Mouse (Mus musculus) heart, adult 8-10 months (tissue): ENCODE results near the gene Asic5. TPM values are rescaled to one million over a fixed set of nuclear protein-coding genes. Genes with fewer than 3 reads are reported as not detected.

Source experiments
- DNase-seq: peaks from one replicate; pipeline ENCODE4 v3.0.0; 2022; ENCODE audit warnings: low spot score
- total RNA-seq, 4 experiments: library from RNA; stranded (reverse); gene quantifications; 2 replicates each; pipeline ENCODE4 v1.2.4; 2022

Asic5 gene
- not detected for total RNA-seq

DNA sequence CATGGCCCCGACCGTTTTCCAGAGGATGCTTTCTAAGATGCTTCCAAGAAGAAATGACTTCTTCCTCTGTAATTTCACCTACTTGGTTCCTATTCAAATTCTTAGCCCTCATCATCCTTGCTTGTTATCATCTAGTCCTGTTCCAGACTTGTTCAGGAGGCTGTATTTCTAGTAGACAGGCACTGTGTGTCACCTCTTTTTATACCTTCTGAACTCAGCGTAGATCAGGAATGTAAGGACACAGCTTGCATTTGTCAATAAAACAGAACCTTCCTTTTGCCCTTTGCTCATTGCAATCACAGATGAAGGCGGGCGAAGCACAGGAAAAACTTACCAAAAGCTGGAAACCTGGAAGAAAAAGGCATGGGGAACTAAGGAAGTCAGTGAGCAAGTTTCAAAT, at the start of gene Asic5:
Asic5 (plus strand) TSS at position 301 of the 400 bp plus-strand sequence.
- DNase-seq = no peak

GRCm38 (mm10) chr3:81933348-81933747, 48.7 kb upstream of the Asic5 start:
- no peak for DNase-seq

- peak; percentile 20 for DNase-seq
Observed at GRCm38 (mm10) chr3:81938924-81939323, 43.2 kb upstream of the Asic5 start.

DNA sequence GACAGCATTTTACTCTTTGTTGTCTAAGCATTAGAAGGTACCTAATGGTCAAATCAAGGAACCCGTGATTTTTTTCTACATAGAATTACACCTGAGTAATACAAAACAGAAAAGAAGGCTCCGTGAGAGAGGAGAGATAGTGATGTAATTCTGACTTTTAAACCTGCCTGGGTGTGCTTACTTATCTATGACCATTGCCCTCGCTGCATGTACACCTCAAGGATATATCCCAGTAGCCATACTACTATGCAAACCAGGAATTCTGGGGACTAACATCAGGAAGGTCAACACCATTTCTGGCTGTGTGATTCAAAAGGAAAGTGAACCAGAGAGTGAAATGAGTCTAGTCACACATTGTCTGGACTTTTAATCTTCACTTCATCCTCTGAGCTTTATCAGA, 39.7 kb upstream of the Asic5 start:
- DNase-seq = no peak

DNA sequence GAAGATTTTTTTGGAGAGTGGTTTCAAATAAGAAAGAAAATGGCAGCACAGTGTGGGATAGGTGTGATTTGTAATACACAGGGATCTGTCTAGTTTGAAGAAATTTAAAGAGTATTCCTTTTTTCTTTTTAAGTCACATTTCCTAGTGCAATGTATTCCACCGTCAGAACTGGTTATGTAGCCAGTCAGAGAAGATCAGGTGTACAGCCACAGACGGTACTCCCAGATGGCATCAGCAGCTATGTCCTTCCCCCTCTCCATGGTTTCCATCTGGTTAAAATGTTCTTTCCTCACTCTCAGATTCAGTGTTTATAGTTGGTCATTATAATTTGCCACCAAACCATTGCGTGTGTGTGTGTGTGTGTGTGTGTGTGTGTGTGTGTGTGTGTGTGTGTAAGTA, 39.0 kb upstream of the Asic5 start:
- no peak for DNase-seq

- no peak for DNase-seq
Observed at GRCm38 (mm10) chr3:81944851-81945393, 37.2 kb upstream of the Asic5 start.

DNA sequence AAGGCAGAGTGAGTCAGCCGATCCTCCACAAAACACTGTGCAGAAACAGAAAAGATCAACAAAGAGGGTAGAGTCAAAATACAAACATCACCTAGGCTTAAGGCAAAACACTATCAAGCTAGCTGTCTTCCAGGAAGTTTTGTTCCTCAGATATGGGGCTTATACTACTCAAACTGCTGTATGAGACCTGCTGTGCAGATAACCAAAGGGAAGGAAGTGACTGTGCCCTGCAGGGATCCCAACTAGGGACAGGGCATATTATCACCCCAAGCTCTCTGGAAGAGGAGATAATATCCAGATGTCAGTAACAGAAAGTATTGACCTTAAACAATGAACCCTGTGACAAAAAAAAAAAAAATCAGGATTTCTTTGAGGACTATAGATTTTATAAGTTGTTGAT, 33.0 kb upstream of the Asic5 start:
- no peak for DNase-seq

DNA sequence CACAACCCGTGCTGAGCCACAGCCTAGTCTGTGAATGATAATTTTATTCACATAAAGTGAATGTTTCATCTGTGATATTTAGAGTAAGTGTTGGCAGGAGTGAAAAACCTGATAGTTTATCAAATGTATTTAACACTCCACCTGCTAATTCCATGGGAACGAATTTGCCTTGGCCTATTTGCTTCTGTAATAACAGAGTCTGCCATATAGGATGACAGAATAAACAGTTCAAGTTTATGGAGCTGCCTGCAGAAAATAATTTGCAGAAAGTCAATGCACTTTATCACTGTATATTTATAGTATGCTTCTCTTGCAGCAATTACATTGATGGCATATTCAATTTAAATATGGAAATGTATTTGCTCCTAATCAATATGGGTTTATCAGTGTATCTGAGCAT, 30.3 kb upstream of the Asic5 start:
- DNase-seq = no peak

- DNase-seq = no peak
Observed at GRCm38 (mm10) chr3:81957484-81957883, 24.6 kb upstream of the Asic5 start.

- DNase-seq = no peak
Observed at GRCm38 (mm10) chr3:81961336-81961735, 20.8 kb upstream of the Asic5 start.

GRCm38 (mm10) chr3:81963768-81964167, 18.3 kb upstream of the Asic5 start:
- DNase-seq = no peak

GRCm38 (mm10) chr3:81964596-81964995, 17.5 kb upstream of the Asic5 start:
- DNase-seq = no peak

DNA sequence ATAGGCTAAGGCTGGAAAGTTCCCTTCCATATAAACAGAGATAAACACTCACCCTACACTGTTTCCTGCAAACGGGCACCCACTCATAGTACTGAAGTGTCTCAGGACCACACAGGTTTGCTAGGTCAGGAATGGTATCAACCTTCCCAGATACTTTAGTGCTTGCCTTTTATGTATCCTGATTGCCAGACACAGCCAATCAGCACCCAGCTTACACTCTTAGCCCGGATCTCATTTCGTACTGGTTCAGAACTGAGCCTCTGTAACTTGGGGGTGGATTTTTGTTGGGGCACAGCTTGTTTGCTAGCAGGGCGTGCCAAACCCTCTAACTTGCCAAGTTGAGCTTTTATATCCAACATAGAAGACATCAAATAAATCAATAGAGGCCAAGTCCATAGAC, 6.5 kb upstream of the Asic5 start:
- DNase-seq = no peak

- no peak for DNase-seq
Observed at GRCm38 (mm10) chr3:81976102-81976501, 6.0 kb upstream of the Asic5 start, which contains the start of gene Tdo2. Gene Tdo2, minus strand, starts transcription at chr3:81976202.

- DNase-seq = no peak
Observed at GRCm38 (mm10) chr3:81981576-81981975, 514 bp upstream of the Asic5 start.

DNA sequence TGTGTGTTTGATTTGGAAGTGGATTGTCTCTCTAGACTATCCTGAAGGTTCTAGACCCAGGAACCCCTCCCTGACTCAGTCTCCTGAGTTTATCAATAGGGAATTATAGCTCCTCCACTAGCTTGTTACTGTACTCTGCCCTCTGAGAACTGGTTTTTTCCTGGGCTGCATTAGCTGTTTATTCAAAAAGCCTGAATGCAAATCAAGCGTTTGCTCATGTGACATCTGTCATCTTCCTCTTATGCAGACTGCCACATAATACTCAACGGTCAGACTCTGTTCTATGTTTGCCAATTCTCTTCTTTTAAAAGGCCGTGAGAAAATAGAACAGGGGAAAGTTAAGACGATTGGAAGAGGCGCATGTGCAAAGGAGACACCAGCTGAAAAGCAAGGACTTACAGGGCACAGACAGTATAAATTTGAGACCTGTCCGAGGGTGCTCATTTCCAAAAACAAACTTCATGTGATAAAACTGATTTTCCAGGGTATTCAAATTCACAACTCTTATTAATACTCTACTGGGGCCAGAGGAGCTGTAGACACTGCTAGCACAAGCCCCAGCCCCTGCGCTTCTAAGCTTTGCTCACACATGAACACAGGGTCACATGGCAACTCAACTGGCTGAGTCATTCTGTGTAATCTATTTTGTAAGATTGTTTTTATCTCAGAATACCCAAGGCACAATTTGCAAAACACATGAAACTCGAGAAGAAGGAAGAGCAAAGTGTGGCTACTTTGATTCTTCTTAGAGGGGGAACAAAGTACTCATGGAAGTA, 1.2 kb downstream of the Asic5 start:
- no peak for DNase-seq

GRCm38 (mm10) chr3:81985100-81985499, 3.0 kb downstream of the Asic5 start:
- no peak for DNase-seq

- DNase-seq = no peak
Observed at GRCm38 (mm10) chr3:81986103-81986502, 4.0 kb downstream of the Asic5 start.

DNA sequence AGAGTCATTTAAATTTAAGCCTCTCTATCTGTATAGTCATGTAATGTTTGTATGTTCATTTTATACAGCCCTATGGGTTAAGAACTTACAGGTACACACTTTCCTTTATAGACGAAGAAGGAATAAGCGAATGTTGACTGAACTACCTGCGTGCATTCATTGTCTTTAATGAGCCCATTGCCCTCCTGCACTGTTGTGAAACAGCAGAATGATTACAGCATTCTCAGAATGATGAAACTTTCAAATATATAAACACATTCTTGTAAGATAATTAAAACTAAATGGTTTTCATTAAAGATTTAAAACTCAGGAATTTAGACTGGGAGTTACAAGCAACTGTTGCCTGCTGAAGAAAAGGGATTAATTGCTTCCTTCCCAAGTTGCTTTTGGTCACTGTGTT, 5.5 kb downstream of the Asic5 start:
- no peak for DNase-seq

GRCm38 (mm10) chr3:81989692-81990141, 7.6 kb downstream of the Asic5 start:
- DNase-seq = peak; percentile 2

GRCm38 (mm10) chr3:81990531-81990930, 8.4 kb downstream of the Asic5 start:
- no peak for DNase-seq

DNA sequence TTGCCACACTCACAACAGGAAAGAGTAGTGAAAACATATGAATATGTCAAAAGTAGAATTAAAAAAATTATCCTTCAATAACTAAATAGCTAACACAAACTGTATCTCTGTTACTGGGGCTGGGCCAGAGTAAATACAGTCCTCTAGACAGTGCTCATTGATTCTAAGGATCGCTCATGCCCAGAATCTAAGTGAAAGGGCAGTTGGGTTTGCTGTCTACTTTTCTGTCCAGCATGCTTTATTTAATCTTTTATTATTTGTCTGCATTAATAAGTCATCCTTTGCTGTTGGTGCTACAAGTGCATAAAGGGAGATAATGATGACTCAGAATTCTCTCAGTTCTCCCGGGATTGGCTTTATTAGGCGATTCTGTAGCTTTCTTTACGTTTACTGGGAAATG, 13.3 kb downstream of the Asic5 start:
- no peak for DNase-seq

DNA sequence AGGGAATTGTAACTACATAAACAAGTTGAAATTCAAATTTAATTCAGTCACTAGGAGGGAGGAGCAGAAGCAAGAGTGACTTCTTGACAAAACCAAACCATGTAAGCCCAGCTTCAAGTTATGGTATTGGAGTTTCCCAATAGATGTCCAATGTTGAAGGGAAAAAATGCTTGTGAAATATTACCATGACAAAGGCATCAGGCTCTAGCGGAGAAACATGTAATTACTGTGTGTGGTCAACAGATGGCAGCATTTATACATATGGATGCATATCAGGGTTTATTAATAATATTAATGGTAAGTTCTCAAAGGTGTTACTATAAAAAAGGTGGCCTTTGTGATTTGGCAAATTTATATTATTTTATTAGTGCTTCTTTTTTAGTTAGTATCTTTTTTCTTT, 13.9 kb downstream of the Asic5 start:
- DNase-seq = peak; percentile 24
